Mouse (Mus musculus) B cell, adult (primary cell): ENCODE data around the gene Jmjd6. TPM values are rescaled to one million over a fixed set of nuclear protein-coding genes. Genes with fewer than 3 reads are reported as not detected.

Experiments used
- total RNA-seq: library from RNA; stranded (reverse); gene quantifications from 4 replicates; pipeline ENCODE4 v1.2.4, GENCODE M21; 2023; ENCODE audit not compliant: inconsistent age

Jmjd6 gene
- 59.5 to 72.1 TPM (median 67.0 TPM) in 4 replicates for total RNA-seq

GRCm38 (mm10) chr11:116843261-116844233 lies at the start of gene Jmjd6, which contains the start of gene Mettl23:
Gene Jmjd6, minus strand, starts transcription at chr11:116843449.
Gene Mettl23, plus strand, starts transcription at chr11:116843278.

GRCm38 (mm10) chr11:116852891-116853511 lies 9.8 kb upstream of the Jmjd6 start, which contains the start of gene Srsf2:
Gene Srsf2, minus strand, starts transcription at chr11:116853094.

GRCm38 (mm10) chr11:116852291-116852890 lies 9.1 kb upstream of the Jmjd6 start, which contains the start of gene Mfsd11:
Gene Mfsd11, plus strand, starts transcription at chr11:116852440.

GRCm38 (mm10) chr11:116827534-116828165 lies 15.6 kb downstream of the Jmjd6 start, which contains the start of gene Mxra7:
Gene Mxra7, minus strand, starts transcription at chr11:116828046.

Other genes starting within 250 kb of the Jmjd6 start
- gene Rhbdf2, start 216.4 kb downstream of the Jmjd6 start, total RNA-seq: 76.5 to 83.8 TPM (median 80.3 TPM) in 4 replicates
- not detected in 4 replicates for gene Prcd, start 189.9 kb downstream of the Jmjd6 start, total RNA-seq
- not detected in 4 replicates for gene Cygb, start 189.1 kb downstream of the Jmjd6 start, total RNA-seq
- not detected in 4 replicates for gene St6galnac1, start 67.9 kb downstream of the Jmjd6 start, total RNA-seq
- gene Mxra7, start 15.4 kb downstream of the Jmjd6 start, total RNA-seq: not detected in 4 replicates
- gene Mettl23, start 171 bp downstream of the Jmjd6 start, total RNA-seq: 61.9 to 71.2 TPM (median 68.1 TPM) in 4 replicates
- 20.7 to 32.2 TPM (median 27.6 TPM) in 4 replicates for gene Mfsd11, start 9.0 kb upstream of the Jmjd6 start, total RNA-seq
- gene Srsf2, start 9.6 kb upstream of the Jmjd6 start, total RNA-seq: 356 to 378 TPM (median 365 TPM) in 4 replicates
- not detected in 4 replicates for gene Mgat5b, start 75.4 kb upstream of the Jmjd6 start, total RNA-seq